Mouse (Mus musculus): Measurements from ENCODE around the gene Pde1c. TPM values are rescaled to one million over a fixed set of nuclear protein-coding genes. Genes with fewer than 3 reads are reported as not detected.

Gene Pde1c
- polyA plus RNA-seq, 1 experiment: 1.5 TPM

- no peak overlapping the region for H3K4me3 ChIP-seq (replicated peaks; ENCODE audit: control insufficient read depth, low read depth, low read length)
- H3K27ac ChIP-seq (ENCODE audit: control insufficient read depth, insufficient read depth, low read depth, low read length, poor library complexity): no peak overlapping the region
- H3K4me1 ChIP-seq (ENCODE audit: control insufficient read depth, insufficient read depth, low read length): no peaks in the 10 kb centered on the region
- WGBS: 83% methylated on average over 4 of the region's 4 CpGs
- TF ChIP-seq CTCF (IDR thresholded peaks at IDR 0.05; ENCODE audit: control insufficient read depth, insufficient read depth, low read length) (no peak), POLR2A (IDR thresholded peaks at IDR 0.05; ENCODE audit: borderline replicate concordance, control insufficient read depth, low read depth, low read length) (no peak)
These were observed 284.1 kb downstream of the Pde1c start for GRCm38 (mm10) chr6:56284821-56285220.

- Histone ChIP-seq H3K4me3 (replicated peaks; ENCODE audit: control insufficient read depth, low read depth, low read length) (no peak overlapping the region), H3K4me1 (ENCODE audit: control insufficient read depth, insufficient read depth, low read length) (no peaks in the 10 kb centered on the region), H3K27ac (ENCODE audit: control insufficient read depth, insufficient read depth, low read depth, low read length, poor library complexity) (no peak overlapping the region)
- no peak for TF ChIP-seq CTCF (IDR thresholded peaks at IDR 0.05; ENCODE audit: control insufficient read depth, insufficient read depth, low read length)
- TF ChIP-seq POLR2A (IDR thresholded peaks at IDR 0.05; ENCODE audit: borderline replicate concordance, control insufficient read depth, low read depth, low read length): no peak
- 73% methylated on average over 1 of the region's 1 CpGs for WGBS
These were observed 293.4 kb downstream of the Pde1c start for GRCm38 (mm10) chr6:56275461-56275860.

- TF ChIP-seq CTCF (IDR thresholded peaks at IDR 0.05; ENCODE audit: control insufficient read depth, insufficient read depth, low read length) (no peak), POLR2A (IDR thresholded peaks at IDR 0.05; ENCODE audit: borderline replicate concordance, control insufficient read depth, low read depth, low read length) (no peak)
These were observed 297.2 kb downstream of the Pde1c start for GRCm38 (mm10) chr6:56271741-56272140.

GRCm38 (mm10) chr6:56264509-56264908, 304.4 kb downstream of the Pde1c start:
- TF ChIP-seq CTCF (IDR thresholded peaks at IDR 0.05; ENCODE audit: control insufficient read depth, insufficient read depth, low read length) (no peak), POLR2A (IDR thresholded peaks at IDR 0.05; ENCODE audit: borderline replicate concordance, control insufficient read depth, low read depth, low read length) (no peak)
- H3K4me3 ChIP-seq (replicated peaks; ENCODE audit: control insufficient read depth, low read depth, low read length): no peak overlapping the region
- H3K4me1 ChIP-seq (ENCODE audit: control insufficient read depth, insufficient read depth, low read length): no peaks in the 10 kb centered on the region
- WGBS: 83% methylated on average over 4 of the region's 4 CpGs
- no peak overlapping the region for H3K27ac ChIP-seq (ENCODE audit: control insufficient read depth, insufficient read depth, low read depth, low read length, poor library complexity)

More at GRCm38 (mm10) chr6:56271741-56272140, 297.2 kb downstream of the Pde1c start:
- WGBS: 58% methylated on average over 2 of the region's 2 CpGs
- Histone ChIP-seq H3K4me1 (ENCODE audit: control insufficient read depth, insufficient read depth, low read length) (no peaks in the 10 kb centered on the region), H3K4me3 (replicated peaks; ENCODE audit: control insufficient read depth, low read depth, low read length) (no peak overlapping the region), H3K27ac (ENCODE audit: control insufficient read depth, insufficient read depth, low read depth, low read length, poor library complexity) (no peak overlapping the region)

GRCm38 (mm10) chr6:56260118-56260517, 308.8 kb downstream of the Pde1c start:
- H3K27ac ChIP-seq (ENCODE audit: control insufficient read depth, insufficient read depth, low read depth, low read length, poor library complexity): no peak overlapping the region
- TF ChIP-seq CTCF (IDR thresholded peaks at IDR 0.05; ENCODE audit: control insufficient read depth, insufficient read depth, low read length) (no peak), POLR2A (IDR thresholded peaks at IDR 0.05; ENCODE audit: borderline replicate concordance, control insufficient read depth, low read depth, low read length) (no peak)
- H3K4me1 ChIP-seq (ENCODE audit: control insufficient read depth, insufficient read depth, low read length): no peaks in the 10 kb centered on the region
- WGBS: 59% methylated on average over 3 of the region's 3 CpGs
- H3K4me3 ChIP-seq (replicated peaks; ENCODE audit: control insufficient read depth, low read depth, low read length): no peak overlapping the region

GRCm38 (mm10) chr6:56257555-56258297, 311.2 kb downstream of the Pde1c start:
- no peak overlapping the region for H3K4me3 ChIP-seq (replicated peaks; ENCODE audit: control insufficient read depth, low read depth, low read length)
- no peak overlapping the region for H3K27ac ChIP-seq (ENCODE audit: control insufficient read depth, insufficient read depth, low read depth, low read length, poor library complexity)
- H3K4me1 ChIP-seq (ENCODE audit: control insufficient read depth, insufficient read depth, low read length): no peaks in the 10 kb centered on the region
- TF ChIP-seq POLR2A (IDR thresholded peaks at IDR 0.05; ENCODE audit: borderline replicate concordance, control insufficient read depth, low read depth, low read length): no peak
- TF ChIP-seq CTCF (IDR thresholded peaks at IDR 0.05; ENCODE audit: control insufficient read depth, insufficient read depth, low read length): no peak
- 73% methylated on average over 2 of the region's 2 CpGs for WGBS

- Histone ChIP-seq H3K4me3 (replicated peaks; ENCODE audit: control insufficient read depth, low read depth, low read length) (no peak overlapping the region), H3K4me1 (ENCODE audit: control insufficient read depth, insufficient read depth, low read length) (no peaks in the 10 kb centered on the region), H3K27ac (ENCODE audit: control insufficient read depth, insufficient read depth, low read depth, low read length, poor library complexity) (no peak overlapping the region)
- 71% methylated on average over 3 of the region's 3 CpGs for WGBS
- no peak for TF ChIP-seq CTCF (IDR thresholded peaks at IDR 0.05; ENCODE audit: control insufficient read depth, insufficient read depth, low read length)
- no peak for TF ChIP-seq POLR2A (IDR thresholded peaks at IDR 0.05; ENCODE audit: borderline replicate concordance, control insufficient read depth, low read depth, low read length)
These were observed 318.8 kb downstream of the Pde1c start for GRCm38 (mm10) chr6:56250091-56250490.

GRCm38 (mm10) chr6:56191426-56192140, 377.3 kb downstream of the Pde1c start:
- 82% methylated on average over 1 of the region's 1 CpGs for WGBS
- TF ChIP-seq POLR2A (IDR thresholded peaks at IDR 0.05; ENCODE audit: borderline replicate concordance, control insufficient read depth, low read depth, low read length) (no peak), CTCF (IDR thresholded peaks at IDR 0.05; ENCODE audit: control insufficient read depth, insufficient read depth, low read length) (no peak)
- no peaks in the 10 kb centered on the region; the same call in 1 of the 2 replicates for H3K4me1 ChIP-seq (ENCODE audit: control insufficient read depth, insufficient read depth, low read length)

More at GRCm38 (mm10) chr6:56191426-56192140, 377.3 kb downstream of the Pde1c start:
- H3K4me3 ChIP-seq (replicated peaks; ENCODE audit: control insufficient read depth, low read depth, low read length): no peak overlapping the region
- H3K27ac ChIP-seq (ENCODE audit: control insufficient read depth, insufficient read depth, low read depth, low read length, poor library complexity): no peak overlapping the region
